Mouse (Mus musculus) liver, embryonic 11.5 days (tissue): ENCODE data around the gene Gm6803. TPM values are rescaled to one million over a fixed set of nuclear protein-coding genes. Genes with fewer than 3 reads are reported as not detected.
"Not testable (repeated sequence)": the region's sequence is repeated elsewhere in the genome, so short reads cannot be mapped to it uniquely, and the experiment has no call there.

Source experiments
- ATAC-seq: fragments of 200-750 bp; cut with Nextera tagmentation; replicated peaks from 2 replicates; pipeline ENCODE4 v1.8.0; 2017; ENCODE audit warnings: moderate number of reproducible peaks, mild to moderate bottlenecking, moderate TSS enrichment, moderate library complexity; ENCODE audit not compliant: low FRiP score
- DNase-seq: peaks from one replicate; pipeline ENCODE4 v3.0.0-alpha.2; 2017; ENCODE audit warnings: low spot score
- H3K27ac ChIP-seq: fragments of 300-500 bp; sonication (generic); 2 replicates; pipeline ENCODE4 v1.5.1; 2014; ENCODE audit warnings: mild to moderate bottlenecking, low read depth, low read length, control low read depth
- H3K27me3 ChIP-seq: fragments of 300-500 bp; sonication (generic); replicated peaks from 2 replicates; pipeline ENCODE4 v1.6.1; 2014; ENCODE audit warnings: low read length, mixed read lengths; ENCODE audit not compliant: control insufficient read depth, insufficient read depth
- H3K36me3 ChIP-seq: fragments of 300-500 bp; sonication (generic); 2 replicates; pipeline ENCODE4 v1.6.1; 2014; ENCODE audit warnings: mild to moderate bottlenecking, low read length, moderate library complexity, mixed read lengths; ENCODE audit not compliant: control insufficient read depth, insufficient read depth
- H3K4me1 ChIP-seq: fragments of 300-500 bp; sonication (generic); replicated peaks from 2 replicates; pipeline ENCODE4 v1.6.1; 2014; ENCODE audit warnings: low read length, mixed read lengths; ENCODE audit not compliant: control insufficient read depth, insufficient read depth
- H3K4me2 ChIP-seq: fragments of 300-500 bp; sonication (generic); 2 replicates; pipeline ENCODE4 v1.6.1; 2014; ENCODE audit warnings: mild to moderate bottlenecking, control low read depth, moderate library complexity
- H3K4me3 ChIP-seq: fragments of 300-500 bp; sonication (generic); 2 replicates; pipeline ENCODE4 v1.5.1; 2014; ENCODE audit warnings: low read depth, low read length, control low read depth
- H3K9ac ChIP-seq: fragments of 300-500 bp; sonication (generic); 2 replicates; pipeline ENCODE4 v1.6.1; 2014; ENCODE audit warnings: low read depth, low read length, control low read depth
- H3K9me3 ChIP-seq: fragments of 300-500 bp; sonication (generic); 2 replicates; pipeline ENCODE4 v1.6.1; 2016; ENCODE audit warnings: low read length, inconsistent platforms, mixed read lengths; ENCODE audit not compliant: control insufficient read depth
- WGBS: fragments of 180-500 bp; shearing (Covaris S2); extraction: QIAGEN DNeasy Blood & Tissue Kit; methylation state at CpG from one replicate; pipeline ENCODE4 v1.1.7; 2014; 5-methylcytosine and 5-hydroxymethylcytosine counted together
- polyA plus RNA-seq: library from polyadenylated mRNA; unstranded; fragments of >200 nt; fragmentation: Nextera tagmentation; extraction: Ambion mirVana; gene quantifications from 2 replicates; pipeline ENCODE4 v1.2.1, GENCODE M21; 2014

Gene Gm6803
- polyA plus RNA-seq, result not detected in 2 replicates

- DNase-seq, H3K27ac ChIP-seq, ATAC-seq, H3K27me3 ChIP-seq, H3K4me1 ChIP-seq, H3K4me3 ChIP-seq, H3K9ac ChIP-seq, H3K4me2 ChIP-seq, H3K9me3 ChIP-seq, H3K36me3 ChIP-seq: not testable (repeated sequence)
- 69% methylated on average over 2 of the region's 2 CpGs for WGBS
Measured at GRCm38 (mm10) chr12:88018671-88019070, at the start of gene Gm6803. Gm6803 (minus strand) TSS chr12:88018771.

- not testable (repeated sequence) for H3K4me2 ChIP-seq, H3K4me1 ChIP-seq, ATAC-seq, H3K9ac ChIP-seq, H3K27ac ChIP-seq, H3K9me3 ChIP-seq, H3K27me3 ChIP-seq, H3K36me3 ChIP-seq, H3K4me3 ChIP-seq, DNase-seq
- WGBS, result 56% methylated on average over 1 of the region's 1 CpGs
Measured at GRCm38 (mm10) chr12:88045226-88045625, 26.7 kb upstream of the Gm6803 start.

- ATAC-seq, H3K4me1 ChIP-seq: not testable (repeated sequence)
Measured at GRCm38 (mm10) chr12:88039703-88040102, 21.1 kb upstream of the Gm6803 start.

GRCm38 (mm10) chr12:88039062-88039461, 20.5 kb upstream of the Gm6803 start:
- H3K4me2 ChIP-seq, ATAC-seq, DNase-seq, H3K36me3 ChIP-seq, H3K4me3 ChIP-seq, H3K4me1 ChIP-seq, H3K9me3 ChIP-seq, H3K9ac ChIP-seq, H3K27me3 ChIP-seq, H3K27ac ChIP-seq: not testable (repeated sequence)

More at GRCm38 (mm10) chr12:88039703-88040102, 21.1 kb upstream of the Gm6803 start:
- DNase-seq, H3K4me2 ChIP-seq, H3K4me3 ChIP-seq, H3K36me3 ChIP-seq, H3K27ac ChIP-seq, H3K27me3 ChIP-seq, H3K9me3 ChIP-seq, H3K9ac ChIP-seq: not testable (repeated sequence)
- 92% methylated on average over 1 of the region's 1 CpGs for WGBS

- ATAC-seq, H3K4me1 ChIP-seq, H3K4me3 ChIP-seq, H3K36me3 ChIP-seq, H3K27me3 ChIP-seq, H3K9me3 ChIP-seq, H3K4me2 ChIP-seq, H3K9ac ChIP-seq, DNase-seq, H3K27ac ChIP-seq: not testable (repeated sequence)
- WGBS, result 89% methylated on average over 5 of the region's 5 CpGs
Measured at GRCm38 (mm10) chr12:88032250-88032649, 13.7 kb upstream of the Gm6803 start.

- 44% methylated on average over 1 of the region's 1 CpGs for WGBS
- H3K36me3 ChIP-seq, H3K27ac ChIP-seq, H3K27me3 ChIP-seq, H3K4me3 ChIP-seq, H3K9me3 ChIP-seq, ATAC-seq, H3K4me2 ChIP-seq, DNase-seq, H3K4me1 ChIP-seq, H3K9ac ChIP-seq: not testable (repeated sequence)
Measured at GRCm38 (mm10) chr12:88026704-88027103, 8.1 kb upstream of the Gm6803 start, which contains the start of gene Gm2056. Gm2056 (plus strand) TSS chr12:88027004.

GRCm38 (mm10) chr12:88011548-88011947, 7.0 kb downstream of the Gm6803 start, which contains the start of gene Gm2075:
Gm2075 (plus strand) TSS chr12:88011848.
- H3K27me3 ChIP-seq, H3K9me3 ChIP-seq, ATAC-seq, H3K4me3 ChIP-seq, H3K9ac ChIP-seq, H3K36me3 ChIP-seq, DNase-seq, H3K4me2 ChIP-seq, H3K27ac ChIP-seq, H3K4me1 ChIP-seq: not testable (repeated sequence)
- no CpG with 5 or more reads among the region's 1 CpGs for WGBS

- not testable (repeated sequence) for H3K4me1 ChIP-seq, H3K27me3 ChIP-seq, DNase-seq, ATAC-seq, H3K36me3 ChIP-seq, H3K9me3 ChIP-seq, H3K4me2 ChIP-seq, H3K4me3 ChIP-seq, H3K9ac ChIP-seq, H3K27ac ChIP-seq
- WGBS, result 67% methylated on average over 3 of the region's 3 CpGs
Measured at GRCm38 (mm10) chr12:88004118-88004517, 14.5 kb downstream of the Gm6803 start.

- not testable (repeated sequence) for H3K27me3 ChIP-seq, H3K4me2 ChIP-seq, H3K27ac ChIP-seq, H3K36me3 ChIP-seq, H3K9ac ChIP-seq, H3K9me3 ChIP-seq, ATAC-seq, H3K4me1 ChIP-seq, H3K4me3 ChIP-seq, DNase-seq
Measured at GRCm38 (mm10) chr12:87984000-87984399, 34.6 kb downstream of the Gm6803 start.
